Mouse (Mus musculus) adrenal gland, postnatal 14 days (tissue): ENCODE results near the gene Shisa5. TPM values are rescaled to one million over a fixed set of nuclear protein-coding genes. Genes with fewer than 3 reads are reported as not detected.

Experiments used
- total RNA-seq: library from RNA; stranded (reverse); gene quantifications from 2 replicates; pipeline ENCODE4 v1.2.3, GENCODE M21; 2021

Shisa5 gene
- total RNA-seq, 1 experiment from 2014 or later, result 95.6 TPM

Other genes with a start within 250 kb of the Shisa5 start
- gene Nckipsd, start 230.2 kb upstream of the Shisa5 start, total RNA-seq, result 9.2 and 11.4 TPM in 2 replicates
- 3.9 and 4.9 TPM in 2 replicates for gene Celsr3, start 212.2 kb upstream of the Shisa5 start, total RNA-seq
- 8.4 and 13.3 TPM in 2 replicates for gene Slc26a6, start 185.3 kb upstream of the Shisa5 start, total RNA-seq
- not detected in 2 replicates for gene Tmem89, start 123.9 kb upstream of the Shisa5 start, total RNA-seq
- gene Uqcrc1, start 101.9 kb upstream of the Shisa5 start, total RNA-seq, result 1,224 and 1,334 TPM in 2 replicates
- gene Col7a1, start 85.0 kb upstream of the Shisa5 start, total RNA-seq, result 6.0 and 8.5 TPM in 2 replicates
- gene Ucn2, start 52.6 kb upstream of the Shisa5 start, total RNA-seq, result 0.53 and 0.89 TPM in 2 replicates
- 5.0 and 5.7 TPM in 2 replicates for gene Pfkfb4, start 46.8 kb upstream of the Shisa5 start, total RNA-seq
- gene Trex1, start 21.2 kb downstream of the Shisa5 start, total RNA-seq, result 13.7 and 13.8 TPM in 2 replicates
- 14.6 and 16.0 TPM in 2 replicates for gene Atrip, start 35.6 kb downstream of the Shisa5 start, total RNA-seq
- gene Ccdc51, start 43.9 kb downstream of the Shisa5 start, total RNA-seq, result 15.7 and 17.2 TPM in 2 replicates
- 326 and 340 TPM in 2 replicates for gene Tma7, start 44.0 kb downstream of the Shisa5 start, total RNA-seq
- 63.8 and 67.0 TPM in 2 replicates for gene Plxnb1, start 56.8 kb downstream of the Shisa5 start, total RNA-seq
- not detected in 2 replicates for gene Fbxw21, start 123.5 kb downstream of the Shisa5 start, total RNA-seq
- not detected in 2 replicates for gene Fbxw13, start 157.4 kb downstream of the Shisa5 start, total RNA-seq
- gene Fbxw20, start 196.2 kb downstream of the Shisa5 start, total RNA-seq, result not detected in 2 replicates
- gene Fbxw14, start 249.1 kb downstream of the Shisa5 start, total RNA-seq, result not detected in 2 replicates